Mouse (Mus musculus): ENCODE measurements around the gene Emc6. TPM values are rescaled to one million over a fixed set of nuclear protein-coding genes. Genes with fewer than 3 reads are reported as not detected.

The Emc6 gene
- total RNA-seq, 2 experiments from 2014 or later = 51.3 to 65.6 TPM

DNA sequence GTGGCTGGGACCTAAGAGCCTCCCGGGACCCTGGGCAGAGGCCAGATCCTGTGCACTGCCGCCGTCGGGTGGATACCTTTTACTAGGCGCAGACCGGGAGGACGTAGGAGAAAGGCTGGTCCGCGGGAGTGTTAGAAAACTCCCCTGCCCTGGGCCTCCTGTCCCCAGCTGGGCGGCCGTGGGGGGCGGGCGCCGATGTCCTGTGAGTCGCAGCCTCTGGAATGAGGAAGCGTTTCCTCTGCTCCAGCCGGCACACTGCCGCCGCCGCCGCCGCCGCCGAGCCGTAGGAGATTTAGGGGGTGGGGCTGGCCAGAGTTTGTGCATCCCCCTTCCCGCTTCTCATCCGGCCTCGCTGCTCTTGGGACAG is 655 bp upstream of the Emc6 start:
- peak in 1 of 2 experiments; percentile 23 for DNase-seq (ENCODE audit: extremely low spot score in 1 of 2, low spot score in 1 of 2)

- no peak for DNase-seq (ENCODE audit: extremely low spot score in 1 of 2, low spot score in 1 of 2)
Observed at GRCm38 (mm10) chr11:73176186-73176585, 651 bp downstream of the Emc6 start.

DNA sequence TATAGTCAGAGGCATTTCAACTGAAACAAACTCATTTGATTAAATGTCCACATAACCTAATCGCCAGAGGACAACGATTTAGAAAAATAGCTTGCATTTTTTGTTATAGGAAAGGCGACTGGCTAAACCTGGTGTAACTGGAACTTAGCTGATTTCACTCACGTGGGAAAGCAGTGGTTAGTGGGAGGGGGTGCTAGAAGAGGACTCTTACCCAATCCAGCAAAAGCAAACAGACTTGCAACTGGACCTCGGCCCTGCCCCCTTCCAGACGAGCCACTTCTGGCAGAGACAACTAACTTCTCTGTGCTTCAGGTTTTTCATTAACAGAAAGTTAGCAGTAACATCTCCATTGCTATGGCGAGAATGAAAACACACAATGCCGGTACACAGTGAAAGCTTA is 1.2 kb downstream of the Emc6 start:
- no peak for DNase-seq (ENCODE audit: extremely low spot score in 1 of 2, low spot score in 1 of 2)

DNA sequence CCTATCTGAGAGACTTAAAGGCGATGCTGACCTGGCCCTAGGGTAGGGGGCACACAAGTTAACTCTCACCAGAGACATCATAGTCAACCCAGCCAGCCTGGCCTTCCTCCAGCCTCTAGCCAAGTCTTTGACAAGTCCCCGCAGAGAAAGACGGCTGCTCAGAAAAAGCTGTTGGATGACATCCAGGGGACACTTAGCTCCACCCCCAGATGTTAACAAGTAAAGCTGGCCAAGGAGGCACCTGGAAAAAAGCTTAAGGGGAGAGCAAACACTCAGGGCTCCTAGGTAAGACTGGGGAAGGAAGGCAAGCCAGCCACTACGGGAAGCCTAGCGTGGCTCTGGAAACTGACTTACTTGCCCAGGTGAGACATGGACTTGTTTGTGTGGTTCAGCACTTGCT is 4.7 kb downstream of the Emc6 start:
- no peak for DNase-seq (ENCODE audit: extremely low spot score in 1 of 2, low spot score in 1 of 2)

DNA sequence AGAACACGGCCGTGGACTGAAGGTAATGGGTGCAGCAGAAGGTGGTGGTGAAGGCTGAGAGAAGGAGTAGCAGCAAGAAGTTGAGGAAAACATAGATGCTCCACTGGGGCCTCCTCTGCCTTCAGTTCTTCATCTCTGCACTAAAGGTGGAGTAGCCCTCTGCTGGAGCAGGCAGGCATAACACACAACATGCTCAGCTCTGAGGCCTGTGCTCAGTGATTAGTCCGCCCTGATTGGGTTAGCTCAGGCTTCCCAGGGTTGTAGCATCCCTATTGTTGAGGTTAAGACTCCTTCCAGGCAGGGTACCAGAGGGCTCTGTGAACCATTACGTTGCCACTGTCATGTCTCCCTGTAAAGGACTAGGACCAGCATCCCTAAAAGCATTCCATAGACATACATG is 7.6 kb downstream of the Emc6 start:
- peak in 1 of 2 experiments; percentile 74 for DNase-seq (ENCODE audit: extremely low spot score in 1 of 2, low spot score in 1 of 2)

GRCm38 (mm10) chr11:73168576-73168975 is 8.3 kb downstream of the Emc6 start:
- no peak for DNase-seq (ENCODE audit: extremely low spot score in 1 of 2, low spot score in 1 of 2)

DNA sequence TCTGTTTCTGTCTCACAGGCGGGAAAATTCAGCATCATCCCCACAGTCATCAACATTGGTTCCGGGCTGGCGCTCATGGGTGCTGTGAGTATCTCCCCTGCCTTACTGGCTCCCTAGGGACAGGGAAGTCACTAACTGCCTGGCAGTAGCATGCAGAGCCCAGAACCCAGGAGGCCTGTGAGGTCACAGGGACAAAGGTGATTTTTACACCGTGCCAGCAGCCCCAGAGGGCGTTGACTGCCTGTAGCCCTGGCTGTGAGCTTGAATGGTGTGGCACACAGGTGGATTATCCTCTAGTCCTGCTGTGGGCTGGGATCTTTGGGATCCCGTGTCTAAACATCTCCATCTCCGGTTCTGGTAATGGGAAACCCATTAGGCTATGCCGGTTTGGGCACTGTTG is 8.8 kb downstream of the Emc6 start:
- no peak for DNase-seq (ENCODE audit: extremely low spot score in 1 of 2, low spot score in 1 of 2)

GRCm38 (mm10) chr11:73162284-73162683 is 14.6 kb downstream of the Emc6 start:
- no peak for DNase-seq (ENCODE audit: extremely low spot score in 1 of 2, low spot score in 1 of 2)

DNA sequence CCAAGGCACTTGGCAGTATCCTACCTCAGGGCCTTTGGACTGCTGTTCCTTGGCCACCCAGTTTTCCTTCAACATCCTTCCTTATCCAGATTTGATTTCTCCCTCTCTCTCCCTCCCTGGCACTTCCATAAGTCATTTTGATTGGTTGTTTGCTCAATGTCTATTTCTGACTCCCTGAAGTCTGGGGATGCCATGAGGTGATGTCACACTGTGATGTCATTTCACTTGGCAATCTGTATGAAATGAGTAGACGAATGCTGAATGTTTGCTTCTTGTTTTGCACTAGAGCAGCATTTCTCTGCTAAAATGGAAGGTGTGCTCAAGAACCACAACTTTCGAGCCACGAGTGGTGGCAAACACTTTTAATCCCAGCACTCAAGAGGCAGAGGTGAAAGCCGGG is 15.2 kb downstream of the Emc6 start:
- no peak for DNase-seq (ENCODE audit: extremely low spot score in 1 of 2, low spot score in 1 of 2)

DNA sequence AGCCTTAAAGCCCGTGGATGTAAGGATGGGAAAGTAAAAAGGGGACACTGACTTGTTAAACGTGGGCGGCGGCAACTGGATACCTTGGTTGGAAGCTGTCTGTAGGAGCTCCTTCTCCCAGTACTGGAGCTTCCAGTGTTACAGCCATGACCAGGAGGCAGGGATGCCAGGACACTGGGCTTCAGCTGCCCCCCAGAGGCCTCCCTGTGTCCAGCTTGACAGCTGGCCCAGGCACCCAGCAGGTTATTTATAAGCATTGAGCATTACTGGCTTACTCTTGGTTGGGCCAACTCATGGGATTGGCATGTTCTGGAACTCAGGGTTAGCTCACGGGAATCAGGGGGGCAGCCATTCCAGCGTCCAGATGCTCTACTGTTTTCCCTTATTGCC is 16.0 kb downstream of the Emc6 start:
- no peak for DNase-seq (ENCODE audit: extremely low spot score in 1 of 2, low spot score in 1 of 2)

DNA sequence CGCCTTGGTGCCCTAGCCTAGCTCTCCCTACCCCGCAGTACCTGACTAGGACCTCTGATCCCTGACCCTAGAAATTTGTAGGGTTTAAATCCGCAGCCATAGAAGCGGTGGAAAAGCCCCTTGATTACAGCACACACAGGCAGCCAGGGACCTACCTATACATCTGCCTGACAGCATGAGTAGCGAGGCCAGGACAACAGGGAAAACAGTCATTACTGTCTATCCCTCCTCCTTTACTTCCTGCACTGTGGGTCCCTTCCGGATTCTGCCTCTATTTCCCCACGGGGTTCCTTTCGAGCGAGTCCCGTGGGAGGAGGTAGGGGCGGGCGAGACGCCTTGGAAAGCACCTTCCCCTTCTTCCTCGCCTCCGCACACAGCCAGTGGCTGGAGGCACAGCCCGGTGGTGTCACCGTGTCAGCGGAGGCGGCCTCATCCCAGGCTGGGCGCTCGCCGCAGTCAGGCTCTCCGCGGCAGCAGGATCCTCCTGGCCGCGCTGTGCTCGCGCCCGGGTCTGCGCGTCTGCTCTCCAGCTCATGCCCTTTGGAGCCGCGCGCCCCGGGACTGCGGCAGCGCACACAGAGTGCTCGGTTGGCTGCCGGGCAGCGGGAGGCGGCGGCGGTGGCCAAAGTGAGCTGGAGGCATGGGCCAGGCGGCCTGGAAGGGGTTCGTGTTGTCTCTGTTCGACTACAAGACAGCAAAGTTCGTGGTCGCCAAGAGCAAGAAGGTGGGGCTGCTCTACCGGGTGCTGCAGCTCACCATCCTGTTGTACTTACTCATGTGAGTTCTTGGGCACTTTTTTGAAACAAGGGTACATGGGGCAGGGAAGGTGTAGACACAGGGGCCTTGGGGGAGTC is 16.7 kb downstream of the Emc6 start, which contains the start of gene P2rx5:
Gene P2rx5, plus strand, starts transcription at position 465 of the 854 bp plus-strand sequence.
- peak in 1 of 2 experiments; percentile 10 for DNase-seq (ENCODE audit: extremely low spot score in 1 of 2, low spot score in 1 of 2)

DNA sequence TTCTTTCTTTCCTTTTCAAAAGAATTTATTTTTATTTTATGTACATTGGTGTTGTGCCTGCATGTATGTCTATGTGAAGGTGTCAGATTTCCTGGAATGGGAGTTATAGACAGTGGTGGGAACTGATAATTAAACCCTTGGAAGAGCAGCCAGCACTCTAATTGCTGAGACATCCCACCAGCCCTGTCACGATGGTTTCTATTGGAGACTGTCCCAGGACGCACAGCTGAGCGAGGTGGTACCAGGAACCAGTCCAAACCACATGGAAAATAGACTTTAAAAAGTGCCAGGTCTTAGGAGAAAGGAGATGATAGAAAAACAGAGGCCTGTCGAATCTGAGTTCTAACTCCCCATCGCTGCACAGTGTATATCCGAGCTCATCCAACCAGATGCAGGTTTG is 21.8 kb downstream of the Emc6 start:
- no peak for DNase-seq (ENCODE audit: extremely low spot score in 1 of 2, low spot score in 1 of 2)

- no peak for DNase-seq (ENCODE audit: extremely low spot score in 1 of 2, low spot score in 1 of 2)
Observed at GRCm38 (mm10) chr11:73148209-73148608, 28.6 kb downstream of the Emc6 start.

GRCm38 (mm10) chr11:73146975-73147365 is 29.9 kb downstream of the Emc6 start:
- no peak for DNase-seq (ENCODE audit: extremely low spot score in 1 of 2, low spot score in 1 of 2)

DNA sequence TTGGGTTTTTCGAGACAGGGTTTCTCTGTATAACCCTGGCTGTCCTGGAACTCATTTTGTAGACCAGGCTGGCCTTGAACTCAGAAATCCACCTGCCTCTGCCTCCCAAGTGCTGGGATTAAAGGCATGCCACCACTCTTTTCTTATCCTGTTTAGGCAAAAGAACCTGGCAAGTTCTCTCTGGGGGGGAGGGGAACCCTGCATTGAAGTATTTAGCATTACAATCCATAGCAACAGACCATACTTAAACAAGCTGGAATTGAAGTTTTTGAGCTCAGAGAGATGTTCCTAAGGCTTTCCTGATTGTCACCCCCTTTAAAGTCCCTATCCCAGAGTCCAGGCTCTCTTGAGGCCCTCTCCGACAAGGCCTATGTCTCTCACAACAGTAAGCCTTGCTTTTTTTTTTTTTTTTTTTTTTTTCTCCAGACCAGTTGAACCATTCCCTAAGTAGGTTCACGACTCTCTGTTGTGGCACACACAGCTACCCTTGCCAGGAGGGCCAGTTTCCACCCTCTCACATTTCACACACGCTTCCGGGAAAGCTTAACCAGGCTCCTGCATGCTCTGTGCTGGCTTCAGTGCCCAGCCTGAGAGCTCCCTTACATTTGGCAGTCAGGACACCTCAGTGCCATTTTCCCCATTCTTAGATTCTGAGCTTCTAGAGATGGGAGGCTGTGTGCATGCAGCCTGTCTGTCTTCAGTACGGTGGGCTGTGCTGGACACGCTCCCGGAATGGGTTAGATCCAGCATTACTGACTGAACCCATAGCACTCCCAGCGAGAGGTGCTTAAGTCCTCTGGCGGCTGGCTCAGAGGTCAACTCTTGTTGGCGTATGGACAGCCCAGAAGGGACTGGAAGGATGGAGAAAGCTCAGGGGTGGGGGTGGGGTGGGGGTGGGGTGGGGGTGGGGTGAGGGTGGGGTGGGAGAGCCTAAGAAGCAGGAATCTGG is 30.5 kb downstream of the Emc6 start:
- no peak for DNase-seq (ENCODE audit: extremely low spot score in 1 of 2, low spot score in 1 of 2)

DNA sequence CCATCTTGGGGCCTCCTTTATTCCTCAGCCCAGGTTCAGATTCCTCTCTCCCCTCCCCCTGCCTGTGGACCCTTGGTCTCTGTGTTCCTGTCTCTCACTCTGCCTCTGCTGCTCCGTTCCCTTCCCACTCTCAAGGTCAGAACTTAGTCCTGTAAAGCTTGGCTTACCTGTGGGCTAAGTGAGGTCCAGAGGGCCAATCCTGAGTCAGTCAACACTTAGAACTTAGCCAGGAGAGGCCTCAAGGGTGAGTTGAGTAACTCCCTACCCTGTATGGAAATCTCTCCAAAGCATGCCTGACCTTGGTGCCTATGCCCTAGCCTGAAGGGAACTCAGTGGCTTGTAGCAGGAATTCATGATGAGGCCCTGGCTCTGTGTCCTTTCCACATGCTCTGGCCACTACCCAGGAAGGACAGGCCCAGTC is 32.6 kb downstream of the Emc6 start:
- DNase-seq (ENCODE audit: extremely low spot score in 1 of 2, low spot score in 1 of 2) = no peak

- DNase-seq (ENCODE audit: extremely low spot score in 1 of 2, low spot score in 1 of 2) = peak; percentile 84 to 90
Observed at GRCm38 (mm10) chr11:73137591-73138501, 39.0 kb downstream of the Emc6 start, which contains the start of gene Haspin. TSS of gene Haspin (minus strand) at chr11:73138294.

GRCm38 (mm10) chr11:73137116-73137515 is 39.7 kb downstream of the Emc6 start:
- no peak for DNase-seq (ENCODE audit: extremely low spot score in 1 of 2, low spot score in 1 of 2)

- no peak for DNase-seq (ENCODE audit: extremely low spot score in 1 of 2, low spot score in 1 of 2)
Observed at GRCm38 (mm10) chr11:73136587-73136986, 40.2 kb downstream of the Emc6 start.

DNA sequence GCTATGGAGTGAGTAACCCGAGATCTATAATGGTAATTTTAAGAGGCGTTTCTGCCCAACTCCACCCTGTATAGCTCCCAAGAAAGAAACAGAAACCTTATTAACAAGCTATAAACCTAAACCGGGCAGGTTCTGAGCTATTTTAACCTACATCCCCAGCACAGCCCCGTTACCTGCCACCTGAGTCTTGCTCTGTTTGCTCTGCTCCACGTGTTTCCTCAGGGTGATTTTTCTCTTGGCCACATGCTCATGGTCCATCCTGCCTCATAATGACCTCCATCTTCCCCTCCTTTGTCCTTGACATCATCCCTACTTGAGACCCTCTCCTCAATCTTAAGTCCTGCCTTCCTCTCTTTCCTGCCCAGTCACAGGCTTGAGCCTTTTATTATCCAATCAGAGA is 42.6 kb downstream of the Emc6 start:
- no peak for DNase-seq (ENCODE audit: extremely low spot score in 1 of 2, low spot score in 1 of 2)
